Mouse (Mus musculus): ENCODE measurements around the gene Tdpoz3. TPM values are rescaled to one million over a fixed set of nuclear protein-coding genes. Genes with fewer than 3 reads are reported as not detected.
"Not testable (repeated sequence)": the region's sequence is repeated elsewhere in the genome, so short reads cannot be mapped to it uniquely, and the experiment has no call there.

The Tdpoz3 gene
- polyA plus RNA-seq (2015; fragmentation: Nextera tagmentation; extraction: Ambion mirVana): not detected in 2 replicates

- not testable (repeated sequence) for H3K9me3 ChIP-seq (replicated peaks; ENCODE audit: control insufficient read depth, low read length); H3K4me3 ChIP-seq (replicated peaks; ENCODE audit: low read length); H3K4me2 ChIP-seq (ENCODE audit: low read depth, low read length); H3K27ac ChIP-seq (ENCODE audit: low read length); H3K36me3 ChIP-seq (ENCODE audit: control insufficient read depth, insufficient read depth, low read length); H3K9ac ChIP-seq (ENCODE audit: low read length); ATAC-seq (ENCODE audit: insufficient read depth, low FRiP score); H3K4me1 ChIP-seq (ENCODE audit: control insufficient read depth, insufficient read depth, low read length); H3K27me3 ChIP-seq (ENCODE audit: control insufficient read depth, insufficient read depth, low read length)
- 86% methylated on average over 1 of the region's 1 CpGs for WGBS
These were observed at the start of gene Tdpoz3 for GRCm38 (mm10) chr3:93825720-93826119. Gene Tdpoz3 (plus strand): TSS chr3:93826020.

DNA sequence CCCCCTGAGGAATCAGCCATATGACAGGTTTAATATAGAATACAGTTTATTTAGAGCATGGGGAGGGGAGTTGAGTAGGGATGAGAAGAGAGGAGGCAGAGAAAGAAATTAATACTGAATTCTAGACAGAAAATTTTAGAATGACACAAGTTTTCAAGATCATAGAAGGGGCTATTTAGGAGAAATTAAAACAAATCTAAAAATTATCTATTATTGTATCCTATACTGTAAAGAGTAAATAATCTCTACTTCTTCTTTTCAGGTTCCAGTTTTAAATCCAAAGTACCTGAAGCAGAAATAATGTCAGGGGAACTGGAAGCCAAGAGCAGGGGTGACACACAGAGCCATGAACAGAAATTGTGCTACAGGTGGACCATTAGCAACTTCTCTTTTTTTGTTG, 29.7 kb upstream of the Tdpoz3 start, which contains the start of gene Tdpoz4:
Gene Tdpoz4 (plus strand): TSS at position 301 of the 400 bp plus-strand sequence.
- H3K27me3 ChIP-seq (ENCODE audit: control insufficient read depth, insufficient read depth, low read length); ATAC-seq (ENCODE audit: insufficient read depth, low FRiP score); H3K4me3 ChIP-seq (replicated peaks; ENCODE audit: low read length); H3K9me3 ChIP-seq (replicated peaks; ENCODE audit: control insufficient read depth, low read length); H3K27ac ChIP-seq (ENCODE audit: low read length); H3K9ac ChIP-seq (ENCODE audit: low read length); H3K4me1 ChIP-seq (ENCODE audit: control insufficient read depth, insufficient read depth, low read length); H3K36me3 ChIP-seq (ENCODE audit: control insufficient read depth, insufficient read depth, low read length); H3K4me2 ChIP-seq (ENCODE audit: low read depth, low read length): not testable (repeated sequence)

DNA sequence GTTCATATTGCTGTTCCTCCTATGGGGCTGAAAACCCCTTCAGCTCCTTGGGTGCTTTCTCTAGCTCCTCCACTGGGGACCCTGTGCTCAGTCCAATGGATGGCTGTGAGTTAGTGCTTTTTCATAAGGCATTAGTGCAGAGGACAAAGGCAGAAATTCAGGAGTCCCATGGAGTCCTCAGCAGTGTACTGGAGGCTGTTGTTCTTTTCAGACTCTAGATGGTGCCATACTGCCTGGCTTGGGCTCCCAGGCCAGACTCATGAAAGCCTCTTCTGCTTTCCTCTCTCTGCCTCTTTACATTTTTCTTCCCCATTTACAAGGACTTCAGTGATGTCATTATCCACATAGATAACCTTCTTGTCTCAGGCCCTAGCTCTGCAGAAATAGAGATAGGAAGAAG, 12.5 kb upstream of the Tdpoz3 start:
- H3K36me3 ChIP-seq (ENCODE audit: control insufficient read depth, insufficient read depth, low read length); H3K9ac ChIP-seq (ENCODE audit: low read length); H3K4me2 ChIP-seq (ENCODE audit: low read depth, low read length); H3K9me3 ChIP-seq (replicated peaks; ENCODE audit: control insufficient read depth, low read length); H3K4me3 ChIP-seq (replicated peaks; ENCODE audit: low read length); H3K27ac ChIP-seq (ENCODE audit: low read length); H3K27me3 ChIP-seq (ENCODE audit: control insufficient read depth, insufficient read depth, low read length); H3K4me1 ChIP-seq (ENCODE audit: control insufficient read depth, insufficient read depth, low read length); ATAC-seq (ENCODE audit: insufficient read depth, low FRiP score): not testable (repeated sequence)

- H3K4me3 ChIP-seq (replicated peaks; ENCODE audit: low read length); H3K9me3 ChIP-seq (replicated peaks; ENCODE audit: control insufficient read depth, low read length); ATAC-seq (ENCODE audit: insufficient read depth, low FRiP score); H3K4me2 ChIP-seq (ENCODE audit: low read depth, low read length); H3K27me3 ChIP-seq (ENCODE audit: control insufficient read depth, insufficient read depth, low read length); H3K9ac ChIP-seq (ENCODE audit: low read length); H3K4me1 ChIP-seq (ENCODE audit: control insufficient read depth, insufficient read depth, low read length); H3K27ac ChIP-seq (ENCODE audit: low read length); H3K36me3 ChIP-seq (ENCODE audit: control insufficient read depth, insufficient read depth, low read length): not testable (repeated sequence)
- 82% methylated on average over 8 of the region's 8 CpGs for WGBS
These were observed 33.1 kb downstream of the Tdpoz3 start for GRCm38 (mm10) chr3:93858957-93859356.

DNA sequence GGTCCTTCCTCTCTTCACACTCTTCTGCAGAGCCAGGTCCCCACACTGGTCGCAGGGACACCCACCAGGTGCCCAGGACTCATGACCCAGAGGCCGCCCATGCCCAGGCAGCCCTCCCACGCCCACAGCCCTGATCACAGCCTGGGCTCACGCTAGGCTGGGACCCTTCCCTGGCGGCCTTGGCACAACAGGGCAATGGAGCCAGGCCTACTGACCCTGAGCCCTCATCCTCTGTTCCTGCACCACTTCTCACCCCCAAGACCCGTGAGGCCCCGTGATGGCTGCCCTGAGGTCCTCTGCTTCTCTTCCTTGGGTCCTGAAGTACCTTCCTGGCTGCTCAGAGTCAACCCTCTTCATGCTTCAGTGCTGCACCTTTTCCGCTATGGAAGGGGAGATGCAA, 44.8 kb downstream of the Tdpoz3 start:
- not testable (repeated sequence) for H3K27ac ChIP-seq (ENCODE audit: low read length); H3K9ac ChIP-seq (ENCODE audit: low read length); H3K4me1 ChIP-seq (ENCODE audit: control insufficient read depth, insufficient read depth, low read length); H3K4me2 ChIP-seq (ENCODE audit: low read depth, low read length); H3K9me3 ChIP-seq (replicated peaks; ENCODE audit: control insufficient read depth, low read length); ATAC-seq (ENCODE audit: insufficient read depth, low FRiP score); H3K4me3 ChIP-seq (replicated peaks; ENCODE audit: low read length); H3K27me3 ChIP-seq (ENCODE audit: control insufficient read depth, insufficient read depth, low read length); H3K36me3 ChIP-seq (ENCODE audit: control insufficient read depth, insufficient read depth, low read length)
- 78% methylated on average over 8 of the region's 8 CpGs for WGBS

Other genes starting within 250 kb of the Tdpoz3 start
- not detected in 2 replicates for gene Tdpoz2, start 173.3 kb upstream of the Tdpoz3 start, polyA plus RNA-seq (2015; fragmentation: Nextera tagmentation; extraction: Ambion mirVana)
- gene Tdpoz1, start 149.7 kb upstream of the Tdpoz3 start, polyA plus RNA-seq (2015; fragmentation: Nextera tagmentation; extraction: Ambion mirVana): not detected in 2 replicates
- not detected in 2 replicates for gene Gm37596, start 132.9 kb upstream of the Tdpoz3 start, polyA plus RNA-seq (2015; fragmentation: Nextera tagmentation; extraction: Ambion mirVana)
- gene Gm5773, start 53.0 kb upstream of the Tdpoz3 start, polyA plus RNA-seq (2015; fragmentation: Nextera tagmentation; extraction: Ambion mirVana): not detected in 2 replicates
- not detected in 2 replicates for gene Tdpoz4, start 29.6 kb upstream of the Tdpoz3 start, polyA plus RNA-seq (2015; fragmentation: Nextera tagmentation; extraction: Ambion mirVana)
- gene Gm9117, start 117.5 kb downstream of the Tdpoz3 start, polyA plus RNA-seq (2015; fragmentation: Nextera tagmentation; extraction: Ambion mirVana): 0.10 TPM in 1 of 2 replicates, not detected in the other
- not detected in 2 replicates for gene Tdpoz5, start 135.3 kb downstream of the Tdpoz3 start, polyA plus RNA-seq (2015; fragmentation: Nextera tagmentation; extraction: Ambion mirVana)
- gene Gm9125, start 228.9 kb downstream of the Tdpoz3 start, polyA plus RNA-seq (2015; fragmentation: Nextera tagmentation; extraction: Ambion mirVana): 0.12 TPM in 1 of 2 replicates, not detected in the other
- gene Gm10697, start 246.6 kb downstream of the Tdpoz3 start, polyA plus RNA-seq (2015; fragmentation: Nextera tagmentation; extraction: Ambion mirVana): not detected in 2 replicates